Mouse (Mus musculus) heart, embryonic 14.5 days (tissue): Measurements from ENCODE around the gene Atp1b2. TPM values are rescaled to one million over a fixed set of nuclear protein-coding genes. Genes with fewer than 3 reads are reported as not detected.
A peak's percentile ranks its signal among the peaks of the same experiment; 100 is the strongest.

Experiments
- ATAC-seq: fragments of 200-750 bp; cut with Nextera tagmentation; 2 replicates; pipeline ENCODE4 v1.8.0; 2017; ENCODE audit warnings: low read depth, moderate TSS enrichment; ENCODE audit not compliant: insufficient number of reproducible peaks, insufficient read depth, low FRiP score
- H3K27ac ChIP-seq, 2 experiments: fragments of 200-500 bp in 1 of 2; fragments of 300-500 bp in 1 of 2; sonication (generic) in 1 of 2; replicated peaks in 1 of 2; 2 replicates each; pipeline ENCODE4 v1.5.1; 2012 to 2014; ENCODE audit warnings: low read depth in 2 of 2, low read length in 2 of 2, control low read depth in 1 of 2, mild to moderate bottlenecking in 1 of 2, mixed read lengths in 1 of 2; ENCODE audit not compliant: control insufficient read depth in 1 of 2, insufficient read depth in 1 of 2
- H3K27me3 ChIP-seq: fragments of 300-500 bp; sonication (generic); 2 replicates; pipeline ENCODE4 v1.6.1; 2014; ENCODE audit warnings: mild to moderate bottlenecking, low read length, control low read depth; ENCODE audit not compliant: control insufficient read depth, insufficient read depth
- H3K36me3 ChIP-seq: fragments of 300-500 bp; sonication (generic); 2 replicates; pipeline ENCODE4 v1.6.1; 2014; ENCODE audit warnings: mild to moderate bottlenecking, control low read depth, low read length, mixed read lengths; ENCODE audit not compliant: control insufficient read depth, insufficient read depth
- H3K4me1 ChIP-seq, 2 experiments: fragments of 200-500 bp in 1 of 2; fragments of 300-500 bp in 1 of 2; sonication (generic) in 1 of 2; 2 replicates each; pipeline ENCODE4 v1.6.1; 2012 to 2014; ENCODE audit warnings: low read length in 2 of 2, control low read depth in 1 of 2, mixed read lengths in 1 of 2; ENCODE audit not compliant: control insufficient read depth in 2 of 2, insufficient read depth in 2 of 2
- H3K4me2 ChIP-seq: fragments of 300-500 bp; sonication (generic); 2 replicates; pipeline ENCODE4 v1.6.1; 2014; ENCODE audit warnings: mild to moderate bottlenecking, low read length
- H3K4me3 ChIP-seq, 2 experiments: fragments of 200-500 bp in 1 of 2; fragments of 300-500 bp in 1 of 2; sonication (generic) in 1 of 2; 2 replicates each; pipeline ENCODE4 v1.5.1; 2012 to 2014; ENCODE audit warnings: low read length in 2 of 2, mild to moderate bottlenecking in 2 of 2, control low read depth in 1 of 2, low read depth in 1 of 2, moderate library complexity in 1 of 2; ENCODE audit not compliant: control insufficient read depth in 1 of 2, insufficient read depth in 1 of 2
- H3K9ac ChIP-seq: fragments of 300-500 bp; sonication (generic); 2 replicates; pipeline ENCODE4 v1.6.1; 2014; ENCODE audit warnings: mild to moderate bottlenecking, low read length
- H3K9me3 ChIP-seq: fragments of 300-500 bp; sonication (generic); 2 replicates; pipeline ENCODE4 v1.6.1; 2016; ENCODE audit warnings: low read length, control low read depth; ENCODE audit not compliant: control insufficient read depth
- whole genome bisulfite sequencing: fragments of 180-500 bp; shearing (Covaris S2); extraction: QIAGEN DNeasy Blood & Tissue Kit; methylation state at CpG from one replicate; pipeline ENCODE4 v1.1.7; 2014; 5-methylcytosine and 5-hydroxymethylcytosine counted together
- polyA plus RNA-seq: library from polyadenylated mRNA; unstranded; fragments of >200 nt; fragmentation: Nextera tagmentation; extraction: Ambion mirVana; gene quantifications from 2 replicates; pipeline ENCODE4 v1.2.1, GENCODE M21; 2014

Atp1b2 gene
- polyA plus RNA-seq, 1 experiment from 2014 or later: 33.8 TPM

DNA sequence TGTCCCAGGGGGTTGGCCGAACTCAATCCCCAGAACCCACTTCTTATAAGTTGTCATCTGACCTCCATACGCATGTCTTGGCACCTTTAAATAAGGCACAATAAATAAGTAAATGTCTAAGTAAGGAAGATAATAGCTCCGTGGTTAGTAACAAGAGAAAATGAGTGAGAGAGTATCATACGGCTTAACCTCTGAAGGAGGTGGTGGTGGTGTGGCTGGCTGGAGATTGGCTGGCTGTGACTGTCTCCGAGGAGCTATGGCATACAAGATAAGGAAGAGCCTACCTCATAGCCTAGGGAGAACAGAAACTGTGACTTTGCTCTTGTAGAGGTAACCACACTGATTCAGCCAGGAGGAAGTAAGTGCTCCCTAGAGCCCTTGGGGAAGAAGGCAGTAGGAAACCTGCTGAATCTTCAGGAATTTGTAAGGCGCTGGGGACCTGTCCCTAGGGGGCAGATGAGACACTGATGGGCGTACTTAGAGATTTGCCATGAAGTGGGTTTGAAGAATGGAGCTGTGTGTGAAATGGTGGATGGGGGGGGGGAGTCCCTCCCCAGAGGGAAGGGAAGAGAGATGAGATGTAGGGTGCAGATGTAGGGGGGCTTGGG, 19.9 kb downstream of the Atp1b2 start:
- Histone ChIP-seq H3K4me3 (no peak overlapping the region), H3K27ac (no peak overlapping the region), H3K9me3 (no peaks in the 10 kb centered on the region), H3K4me1 (peaks cover 3 to 11% of the 10 kb centered on the region in 2 experiments; a peak in 3 of 4 replicates), H3K36me3 (peaks cover 52% of the 10 kb centered on the region), H3K4me2 (no peak overlapping the region), H3K9ac (0 out of 2 replicates have a peak overlapping the region, but pooled peaks have one; percentile 9), H3K27me3 (no peaks in the 10 kb centered on the region)
- no peak for ATAC-seq
- 60% methylated on average over 7 of the region's 7 CpGs for WGBS

DNA sequence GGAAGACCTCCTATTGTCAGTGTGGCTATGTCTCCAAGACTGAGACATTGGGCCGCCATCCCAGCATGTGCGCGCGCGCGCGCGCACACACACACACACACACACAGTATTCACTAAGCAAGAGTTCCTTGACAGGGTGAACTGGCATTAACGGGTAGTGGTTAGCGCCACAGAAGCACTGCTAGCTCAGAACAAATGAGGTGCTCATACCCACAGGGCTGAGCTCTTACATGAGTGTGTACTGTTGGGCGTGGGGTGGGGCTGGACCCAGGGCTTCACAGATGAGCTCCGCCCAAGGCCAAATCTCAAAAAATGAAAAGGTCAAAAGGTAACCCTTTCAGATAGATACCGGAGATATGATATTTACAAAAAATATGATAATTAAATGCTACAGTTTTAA, 20.8 kb downstream of the Atp1b2 start:
- Histone ChIP-seq H3K4me2 (no peak overlapping the region), H3K36me3 (peaks cover 43% of the 10 kb centered on the region), H3K27ac (no peak overlapping the region), H3K4me3 (no peak overlapping the region), H3K27me3 (no peaks in the 10 kb centered on the region), H3K9ac (no peak overlapping the region), H3K9me3 (no peaks in the 10 kb centered on the region), H3K4me1 (peaks cover 3 to 11% of the 10 kb centered on the region in 2 experiments; a peak in 3 of 4 replicates)
- no peak for ATAC-seq
- 95% methylated on average over 13 of the region's 13 CpGs for WGBS

DNA sequence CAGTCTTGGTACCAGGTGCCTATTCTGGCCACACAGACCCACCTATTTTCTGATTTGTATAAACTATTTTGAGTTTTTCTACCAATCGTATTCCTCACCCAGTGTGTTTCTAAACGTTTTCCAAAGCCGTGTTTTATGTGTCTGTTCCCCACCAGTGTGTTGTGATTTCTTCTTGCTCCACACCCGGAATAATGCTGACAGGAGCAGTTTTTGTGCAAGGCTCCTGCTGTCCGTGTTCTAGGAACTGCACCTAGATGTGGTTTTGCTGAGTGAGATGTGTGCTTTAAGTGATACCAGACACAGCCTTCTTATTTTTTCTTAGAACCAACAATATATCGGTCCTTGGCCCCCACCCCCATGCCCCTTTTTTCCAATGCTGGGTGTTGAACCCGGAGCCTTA, 21.7 kb downstream of the Atp1b2 start:
- Histone ChIP-seq H3K9me3 (no peaks in the 10 kb centered on the region), H3K27me3 (no peaks in the 10 kb centered on the region), H3K36me3 (peaks cover 34% of the 10 kb centered on the region), H3K4me2 (no peak overlapping the region), H3K4me3 (no peak overlapping the region), H3K9ac (no peak overlapping the region), H3K4me1 (peaks cover 3 to 11% of the 10 kb centered on the region in 2 experiments; a peak in 3 of 4 replicates), H3K27ac (no peak overlapping the region)
- ATAC-seq: no peak
- 80% methylated on average over 7 of the region's 7 CpGs for WGBS

DNA sequence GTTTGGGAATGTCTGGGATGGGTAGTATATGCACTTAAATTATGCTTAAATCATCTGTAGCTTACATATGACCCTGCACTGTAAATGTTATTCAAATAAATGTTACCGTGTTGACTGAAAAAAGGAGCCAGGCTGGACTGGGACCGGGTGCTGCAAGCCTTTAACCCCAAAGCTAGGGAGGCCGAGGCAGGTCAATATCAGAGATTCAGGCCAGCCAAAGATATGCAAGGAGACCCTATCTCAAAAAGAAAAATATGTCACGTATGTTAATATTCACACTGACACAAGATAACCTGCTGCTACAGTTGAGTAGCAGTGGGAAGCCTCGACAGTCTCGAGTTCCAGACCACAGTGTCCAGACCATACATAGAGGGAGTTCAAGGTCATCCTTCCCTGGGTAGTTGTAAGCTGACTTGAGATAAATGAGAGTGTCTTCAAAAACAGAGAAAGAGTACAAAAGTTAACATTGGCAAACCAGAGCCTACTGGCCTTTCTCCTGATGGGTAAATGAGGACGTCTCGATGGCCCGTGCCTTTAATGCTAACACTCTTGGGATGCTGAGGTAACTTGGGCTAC, 23.4 kb downstream of the Atp1b2 start:
- Histone ChIP-seq H3K4me2 (peak overlapping the region; percentile 75), H3K27me3 (no peaks in the 10 kb centered on the region), H3K36me3 (peaks cover 17% of the 10 kb centered on the region), H3K9ac (peak overlapping the region; percentile 84), H3K27ac (peak overlapping the region in 1 of 2 experiments; percentile 91; a peak in 1 of 4 replicates), H3K9me3 (no peaks in the 10 kb centered on the region), H3K4me1 (peaks cover 12 to 22% of the 10 kb centered on the region in 2 experiments), H3K4me3 (peak overlapping the region in 1 of 2 experiments; percentile 68; a peak in 2 of 4 replicates)
- ATAC-seq: no peak
- WGBS: 59% methylated on average over 9 of the region's 9 CpGs

DNA sequence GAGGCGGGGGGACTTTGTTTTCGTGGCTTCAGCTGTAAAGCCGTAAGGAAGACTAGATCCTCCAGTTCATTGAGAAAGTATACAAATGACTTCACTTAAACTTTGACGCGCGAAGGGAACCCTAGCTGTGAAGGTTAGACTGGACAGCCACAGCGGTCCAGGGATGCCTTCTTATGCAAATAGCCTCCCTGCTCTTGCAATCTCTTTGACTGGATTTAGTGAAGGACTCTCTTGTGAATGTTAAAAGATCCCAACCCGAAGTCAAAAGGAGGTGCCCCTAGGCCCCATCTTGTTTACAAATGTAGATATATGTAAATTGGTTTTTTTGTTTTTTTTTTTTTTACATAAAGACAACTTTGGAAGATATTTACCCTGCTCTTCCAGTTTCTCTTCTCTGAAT, 23.9 kb downstream of the Atp1b2 start:
- peak overlapping the region; percentile 84 for H3K9ac ChIP-seq
- peaks cover 18% of the 10 kb centered on the region for H3K36me3 ChIP-seq
- H3K4me2 ChIP-seq: peak overlapping the region; percentile 75
- no peaks in the 10 kb centered on the region for H3K27me3 ChIP-seq
- peak overlapping the region; percentile 68 to 74 for H3K4me3 ChIP-seq
- WGBS: under 1% methylated on average over 8 of the region's 8 CpGs
- no peak for ATAC-seq
- peaks cover 12 to 26% of the 10 kb centered on the region in 2 experiments for H3K4me1 ChIP-seq
- H3K27ac ChIP-seq: peak overlapping the region; percentile 81 to 91
- no peaks in the 10 kb centered on the region for H3K9me3 ChIP-seq

DNA sequence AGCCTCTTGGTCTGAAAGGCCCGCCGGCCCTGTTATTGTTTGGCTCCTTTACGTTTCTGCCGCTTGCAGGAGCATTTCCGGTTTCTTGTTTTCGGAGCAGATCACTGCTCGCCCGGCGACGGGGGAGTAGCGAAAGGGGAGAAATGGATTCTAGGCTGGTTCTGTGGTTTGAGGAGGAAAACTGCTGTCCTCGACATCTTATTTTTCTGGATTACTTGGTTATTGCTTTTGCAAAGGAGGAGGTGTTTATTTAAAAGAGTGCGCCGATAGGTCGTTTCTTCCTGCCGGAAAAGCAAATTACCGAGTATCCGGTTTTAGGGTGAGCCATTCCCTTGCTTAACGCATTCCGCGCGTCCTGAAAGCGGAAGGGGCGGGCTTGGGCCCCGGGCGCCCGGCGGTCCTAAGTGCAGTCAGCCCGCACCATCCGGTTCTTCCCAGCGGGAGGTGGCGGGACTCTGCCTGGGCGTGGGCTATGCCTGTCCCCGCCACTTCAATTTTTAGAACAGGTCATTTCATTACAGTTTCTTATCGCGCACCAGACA, 24.5 kb downstream of the Atp1b2 start:
- ATAC-seq: peak; percentile 79
- Histone ChIP-seq H3K9ac (peak overlapping the region; percentile 84), H3K4me2 (peak overlapping the region; percentile 75), H3K4me1 (peaks cover 12 to 26% of the 10 kb centered on the region in 2 experiments), H3K27me3 (no peaks in the 10 kb centered on the region), H3K4me3 (peak overlapping the region; percentile 68 to 74), H3K36me3 (peaks cover 19% of the 10 kb centered on the region), H3K27ac (peak overlapping the region; percentile 91 to 97), H3K9me3 (no peaks in the 10 kb centered on the region)
- WGBS: under 1% methylated on average over 36 of the region's 36 CpGs

DNA sequence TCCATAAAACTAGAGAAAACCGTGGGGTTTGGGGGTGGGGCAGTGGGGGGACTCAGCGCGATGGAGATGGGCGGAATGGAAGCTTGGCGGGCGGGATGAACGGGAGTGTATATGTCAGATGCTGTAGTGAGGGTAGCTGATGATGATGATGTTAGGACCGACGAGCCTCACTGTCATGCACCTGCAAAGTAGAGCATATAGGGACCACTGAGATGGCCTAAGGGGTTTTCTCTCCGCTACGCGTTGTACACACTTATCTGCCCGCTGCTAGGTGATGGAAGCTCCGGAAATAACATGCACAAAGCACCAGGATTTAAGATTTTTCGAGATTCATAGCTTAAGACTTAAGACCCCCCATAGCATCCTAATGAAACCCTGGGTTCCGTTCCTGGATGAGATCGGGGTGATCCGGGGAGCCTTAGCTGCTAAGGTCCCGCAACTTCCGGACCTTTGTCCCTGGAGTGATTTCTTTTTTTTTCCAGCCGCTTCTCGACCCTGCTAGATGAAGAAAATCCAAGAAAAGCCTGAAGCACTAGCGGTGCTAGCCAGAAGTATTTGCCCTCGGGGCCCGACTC, 25.1 kb downstream of the Atp1b2 start:
- under 1% methylated on average over 25 of the region's 25 CpGs for WGBS

More for the DNA sequence above, 25.1 kb downstream of the Atp1b2 start:
- H3K4me2 ChIP-seq: peak overlapping the region; percentile 75
- peak overlapping the region; percentile 84 for H3K9ac ChIP-seq
- H3K4me3 ChIP-seq: peak overlapping the region; percentile 68 to 74
- peak overlapping the region; percentile 91 to 97 for H3K27ac ChIP-seq
- peaks cover 12 to 23% of the 10 kb centered on the region in 2 experiments for H3K4me1 ChIP-seq
- no peaks in the 10 kb centered on the region for H3K27me3 ChIP-seq
- H3K36me3 ChIP-seq: peaks cover 22% of the 10 kb centered on the region
- peak; percentile 2; the same call in 1 of the 2 replicates for ATAC-seq
- H3K9me3 ChIP-seq: no peaks in the 10 kb centered on the region
